Mouse (Mus musculus) natural killer cell, adult 2 months (primary cell): ENCODE measurements around the gene Ica1l.

Experiments used
- DNase-seq, 2 experiments: peaks; one replicate each; pipeline ENCODE4 v3.0.0; 2022; ENCODE audit warnings: low spot score in 2 of 2

Gene Ica1l

GRCm38 (mm10) chr1:59966171-59966785 is 76.7 kb downstream of the Ica1l start:
- DNase-seq: no peak

- no peak for DNase-seq
Observed at GRCm38 (mm10) chr1:59959941-59960340, 83.0 kb downstream of the Ica1l start.

- DNase-seq: no peak
Observed at GRCm38 (mm10) chr1:59957206-59957605, 85.8 kb downstream of the Ica1l start.

- DNase-seq: no peak
Observed at GRCm38 (mm10) chr1:59947509-59947908, 95.5 kb downstream of the Ica1l start.

- DNase-seq: no peak
Observed at GRCm38 (mm10) chr1:59945969-59946368, 97.0 kb downstream of the Ica1l start.

GRCm38 (mm10) chr1:59943825-59944224 is 99.2 kb downstream of the Ica1l start:
- DNase-seq: no peak

- no peak for DNase-seq
Observed at GRCm38 (mm10) chr1:59942057-59942790, 100.8 kb downstream of the Ica1l start.

- no peak for DNase-seq
Observed at GRCm38 (mm10) chr1:59941063-59941462, 101.9 kb downstream of the Ica1l start.

GRCm38 (mm10) chr1:59932991-59933390 is 110.0 kb downstream of the Ica1l start:
- DNase-seq: no peak
